Mouse (Mus musculus): ENCODE results near the gene Galc.
A peak's percentile ranks its signal among the peaks of the same experiment; 100 is the strongest.
"Not testable (repeated sequence)": the region's sequence is repeated elsewhere in the genome, so short reads cannot be mapped to it uniquely, and the experiment has no call there.

The Galc gene

GRCm38 (mm10) chr12:98255373-98255995 is 3.8 kb downstream of the Galc start:
- no peak for DNase-seq (ENCODE audit: low read depth, low spot score)

- DNase-seq (ENCODE audit: low read depth, low spot score), result no peak
Observed at GRCm38 (mm10) chr12:98252417-98252816, 6.8 kb downstream of the Galc start.

- DNase-seq (ENCODE audit: low read depth, low spot score), result no peak
Observed at GRCm38 (mm10) chr12:98250327-98250726, 8.9 kb downstream of the Galc start.

- peak; percentile 80 for DNase-seq (ENCODE audit: low read depth, low spot score)
Observed at GRCm38 (mm10) chr12:98249671-98250070, 9.6 kb downstream of the Galc start.

- DNase-seq (ENCODE audit: low read depth, low spot score), result no peak
Observed at GRCm38 (mm10) chr12:98246835-98247234, 12.4 kb downstream of the Galc start.

GRCm38 (mm10) chr12:98244865-98245264 is 14.4 kb downstream of the Galc start:
- DNase-seq (ENCODE audit: low read depth, low spot score), result no peak

- no peak for DNase-seq (ENCODE audit: low read depth, low spot score)
Observed at GRCm38 (mm10) chr12:98244161-98244560, 15.1 kb downstream of the Galc start.

- DNase-seq (ENCODE audit: low read depth, low spot score), result not testable (repeated sequence)
Observed at GRCm38 (mm10) chr12:98238478-98238877, 20.8 kb downstream of the Galc start.

GRCm38 (mm10) chr12:98227037-98227436 is 32.2 kb downstream of the Galc start:
- no peak for DNase-seq (ENCODE audit: low read depth, low spot score)

GRCm38 (mm10) chr12:98223286-98223685 is 36.0 kb downstream of the Galc start:
- DNase-seq (ENCODE audit: low read depth, low spot score), result no peak

GRCm38 (mm10) chr12:98216432-98216831 is 42.8 kb downstream of the Galc start:
- DNase-seq (ENCODE audit: low read depth, low spot score), result no peak

GRCm38 (mm10) chr12:98215512-98215911 is 43.7 kb downstream of the Galc start:
- no peak for DNase-seq (ENCODE audit: low read depth, low spot score)

GRCm38 (mm10) chr12:98214191-98214590 is 45.1 kb downstream of the Galc start:
- no peak for DNase-seq (ENCODE audit: low read depth, low spot score)

GRCm38 (mm10) chr12:98213791-98214190 is 45.5 kb downstream of the Galc start:
- no peak for DNase-seq (ENCODE audit: low read depth, low spot score)

GRCm38 (mm10) chr12:98213332-98213731 is 45.9 kb downstream of the Galc start:
- no peak for DNase-seq (ENCODE audit: low read depth, low spot score)

GRCm38 (mm10) chr12:98212457-98213175 is 46.6 kb downstream of the Galc start:
- DNase-seq (ENCODE audit: low read depth, low spot score), result peak; percentile 64

- DNase-seq (ENCODE audit: low read depth, low spot score), result no peak
Observed at GRCm38 (mm10) chr12:98210495-98210894, 48.8 kb downstream of the Galc start.

- DNase-seq (ENCODE audit: low read depth, low spot score), result no peak
Observed at GRCm38 (mm10) chr12:98208104-98208503, 51.2 kb downstream of the Galc start.

GRCm38 (mm10) chr12:98205450-98206051 is 53.7 kb downstream of the Galc start:
- no peak for DNase-seq (ENCODE audit: low read depth, low spot score)

GRCm38 (mm10) chr12:98197401-98197800 is 61.9 kb downstream of the Galc start:
- DNase-seq (ENCODE audit: low read depth, low spot score), result peak; percentile 8

- no peak for DNase-seq (ENCODE audit: low read depth, low spot score)
Observed at GRCm38 (mm10) chr12:98190201-98190600, 69.1 kb downstream of the Galc start.

- DNase-seq (ENCODE audit: low read depth, low spot score), result no peak
Observed at GRCm38 (mm10) chr12:98189096-98189495, 70.2 kb downstream of the Galc start.
